Mouse (Mus musculus) embryonic fibroblast, embryonic 13.5 days (primary cell): Measurements from ENCODE around the gene Tmem204.

Source experiments
- CTCF ChIP-seq: IDR thresholded peaks from 2 replicates; pipeline ENCODE4 v1.5.1; 2011; ENCODE audit warnings: mild to moderate bottlenecking, control low read depth, low read length, moderate library complexity, borderline replicate concordance; ENCODE audit not compliant: insufficient read depth
- POLR2A ChIP-seq: IDR thresholded peaks from 2 replicates; pipeline ENCODE4 v1.6.1; 2011; ENCODE audit warnings: low read depth, mild to moderate bottlenecking, control low read depth, low read length, moderate library complexity

- TF ChIP-seq CTCF = no peak
- TF ChIP-seq POLR2A = no peak
These were observed 16.7 kb upstream of the Tmem204 start for GRCm38 (mm10) chr17:25100052-25100451.
